Mouse (Mus musculus) adrenal gland, postnatal 25 days (tissue): ENCODE measurements at regions not wholly inside any gene's neighbourhood (a gene's known extent, or its start where the extent isn't known, plus 50 kb on each side); places are given as distances from the start of the nearest gene placed in this dataset.

Experiments
- DNase-seq: peaks from one replicate; pipeline ENCODE4 v3.0.0; 2021; ENCODE audit warnings: mixed read lengths
- microRNA-seq, 2 experiments: library from miRNA; unstranded; fragments of <30 nt; microRNA quantifications; one replicate each; pipeline ENCODE4 v1.2.0; 2021

DNA sequence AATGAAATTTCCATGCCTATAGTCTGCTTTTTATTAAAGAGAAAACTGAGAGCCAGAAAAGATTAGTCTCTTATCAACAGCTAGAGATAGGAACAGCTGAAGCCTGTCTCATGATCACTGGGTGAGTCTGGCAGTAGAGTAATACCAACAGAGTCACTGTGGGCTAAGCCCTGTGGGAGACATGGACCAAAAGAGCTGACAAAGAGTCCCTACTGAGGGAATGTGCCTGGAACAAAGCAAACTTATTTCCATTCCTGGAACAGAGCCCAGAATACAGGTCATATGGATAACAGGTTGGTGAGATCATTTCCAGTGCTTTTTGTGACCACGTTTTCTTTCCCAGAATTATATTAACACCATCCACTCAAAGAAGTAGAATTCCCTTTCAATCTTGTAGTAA is 237.4 kb downstream of the Tmsb4x start:
- DNase-seq = no peak

DNA sequence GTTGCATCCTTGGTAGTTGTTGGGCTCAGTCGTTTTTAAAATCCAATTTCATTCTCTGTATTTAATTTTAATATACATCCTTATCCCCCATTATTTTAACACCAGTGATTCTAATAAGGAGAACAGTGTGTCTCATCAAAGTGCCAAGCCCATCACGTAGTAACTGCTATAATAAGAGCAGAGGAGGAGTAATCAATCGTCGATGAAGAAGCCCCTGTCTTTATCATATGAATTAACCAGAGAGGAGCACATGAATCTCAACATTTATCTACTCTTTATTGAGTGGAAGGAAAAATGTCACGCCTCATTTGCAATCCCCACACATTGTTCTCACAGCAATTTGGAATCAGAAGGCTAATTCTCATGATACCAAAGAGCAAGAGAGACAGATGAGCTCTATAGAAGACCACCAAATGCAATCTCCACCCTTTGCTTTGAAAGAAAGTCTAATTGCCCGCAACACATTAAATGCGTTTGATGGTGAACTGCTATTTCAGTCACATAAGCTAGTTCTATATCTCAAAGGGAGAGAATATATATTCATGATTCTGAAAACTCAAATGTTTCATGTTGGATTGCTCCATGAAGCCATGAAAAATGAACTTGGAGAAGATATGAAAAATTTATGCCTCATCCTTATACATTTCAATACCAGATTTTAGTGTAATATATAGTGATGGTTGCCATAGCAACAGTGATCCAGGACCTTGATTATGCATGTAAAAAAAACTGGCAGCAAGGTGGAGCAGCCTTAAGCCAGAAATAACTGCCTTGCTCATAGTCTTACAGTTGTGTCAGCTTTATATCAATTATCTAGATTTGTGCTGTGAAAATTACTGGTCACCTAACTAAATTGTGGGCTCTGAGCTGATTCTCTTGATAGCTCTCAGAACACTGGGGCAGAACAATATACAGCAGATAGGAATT is 244.2 kb downstream of the Tmsb4x start:
- DNase-seq = no peak

DNA sequence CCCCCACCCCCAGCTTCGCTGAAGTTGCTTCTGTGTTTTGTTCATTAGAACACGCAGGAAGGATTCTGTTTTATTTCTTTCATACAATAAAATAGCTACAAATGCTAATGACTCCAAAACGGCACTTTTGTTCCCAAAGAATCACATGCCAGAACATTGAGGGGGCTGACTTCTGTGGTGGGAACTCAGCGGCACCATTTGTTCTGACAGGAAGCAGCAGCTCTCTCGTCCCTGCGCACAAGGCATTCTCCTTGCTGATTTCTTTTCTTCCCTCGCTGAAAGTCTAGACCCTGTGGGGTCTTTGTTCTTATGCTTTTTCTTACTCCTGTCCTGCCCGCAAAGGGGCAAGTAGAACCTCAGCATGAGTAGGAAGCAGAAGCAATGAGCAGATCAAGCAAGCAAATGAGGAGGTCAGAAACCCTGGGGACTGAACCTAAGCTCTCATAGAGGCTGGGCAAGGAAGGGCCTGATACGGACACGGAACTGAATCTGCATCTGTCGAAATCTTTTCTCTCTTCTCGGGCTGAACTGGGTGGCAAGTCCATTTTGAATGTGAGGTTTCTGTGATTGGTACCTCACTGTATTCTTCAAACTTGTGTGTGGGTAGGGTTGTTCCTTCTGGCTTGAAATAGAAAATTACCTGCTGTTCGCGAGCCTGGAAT is 256.5 kb downstream of the Tmsb4x start:
- no peak for DNase-seq

DNA sequence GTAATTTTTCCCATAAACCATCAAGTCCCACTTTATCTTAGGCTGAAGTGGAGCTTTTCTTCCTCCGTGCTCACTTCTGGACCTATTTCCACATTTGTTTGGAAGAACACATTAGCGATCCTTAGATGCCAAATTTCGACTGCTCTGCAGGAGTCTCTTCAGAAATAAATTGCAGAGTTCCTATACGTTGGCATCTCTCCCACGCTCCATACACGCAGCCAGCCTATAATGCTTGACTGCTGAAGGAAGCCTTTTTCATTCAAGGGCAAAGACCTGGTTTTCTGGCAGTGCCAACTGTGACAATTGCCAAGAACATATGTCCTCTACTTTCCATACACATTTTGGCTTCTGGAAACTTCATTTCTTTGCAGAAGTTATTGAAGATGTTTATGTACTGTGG is 258.1 kb downstream of the Tmsb4x start:
- no peak for DNase-seq

DNA sequence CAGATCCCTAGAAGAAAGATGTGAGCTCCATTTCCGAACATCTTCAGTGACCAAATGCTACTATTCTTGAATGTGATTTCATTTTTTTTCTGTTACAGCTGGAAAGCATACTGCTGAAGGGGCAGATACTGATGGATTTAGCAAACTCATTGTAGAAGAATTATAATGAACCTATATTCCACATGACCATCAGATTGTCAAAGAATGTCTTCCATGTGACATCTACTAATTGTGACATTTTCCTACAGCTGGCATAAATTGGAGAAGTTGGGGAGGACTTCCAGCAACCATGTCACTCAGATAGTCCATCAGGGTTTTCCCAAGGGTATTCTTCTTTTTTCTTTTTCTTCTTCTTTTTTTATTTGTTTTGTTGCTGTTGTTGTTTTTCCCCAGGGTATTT is 263.2 kb downstream of the Tmsb4x start:
- no peak for DNase-seq

DNA sequence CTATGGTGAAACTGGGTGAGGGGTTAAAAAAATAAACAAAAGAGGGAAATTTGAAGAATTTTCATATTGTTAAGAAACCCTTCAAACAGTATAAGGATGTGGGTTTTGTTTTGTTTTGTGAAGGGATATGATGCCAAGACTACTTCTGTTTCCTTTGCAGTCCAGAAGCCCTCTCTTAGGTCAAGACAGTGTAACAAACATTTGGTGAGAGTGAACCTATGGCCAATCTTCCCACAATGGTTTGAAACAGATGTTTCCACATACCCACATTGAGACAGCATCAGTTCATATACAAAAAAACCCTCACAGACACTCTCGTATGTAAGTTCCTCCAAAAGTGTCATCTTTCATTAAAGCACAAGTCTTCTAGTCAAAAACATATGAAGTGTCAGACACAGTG is 263.6 kb downstream of the Tmsb4x start:
- DNase-seq = no peak

DNA sequence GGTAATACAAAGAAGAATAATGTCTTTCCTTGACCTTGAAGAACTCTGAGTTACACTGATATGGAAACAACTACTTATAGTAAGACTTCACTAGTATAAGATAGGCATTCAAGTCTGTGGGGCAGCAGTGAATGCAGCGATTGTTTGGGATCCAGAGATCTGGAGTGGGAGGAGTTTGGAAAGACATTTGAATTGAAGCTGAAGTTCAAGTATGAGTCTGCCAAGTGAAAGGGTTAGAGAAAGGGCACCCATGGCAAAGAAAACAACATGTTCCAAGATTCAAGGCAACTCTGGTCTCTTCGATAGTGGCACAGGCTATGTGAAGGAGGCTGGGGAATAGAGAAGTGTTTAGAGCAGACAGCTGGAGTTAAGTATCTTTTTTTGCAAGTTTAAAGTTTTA is 275.3 kb downstream of the Tmsb4x start:
- DNase-seq = no peak

DNA sequence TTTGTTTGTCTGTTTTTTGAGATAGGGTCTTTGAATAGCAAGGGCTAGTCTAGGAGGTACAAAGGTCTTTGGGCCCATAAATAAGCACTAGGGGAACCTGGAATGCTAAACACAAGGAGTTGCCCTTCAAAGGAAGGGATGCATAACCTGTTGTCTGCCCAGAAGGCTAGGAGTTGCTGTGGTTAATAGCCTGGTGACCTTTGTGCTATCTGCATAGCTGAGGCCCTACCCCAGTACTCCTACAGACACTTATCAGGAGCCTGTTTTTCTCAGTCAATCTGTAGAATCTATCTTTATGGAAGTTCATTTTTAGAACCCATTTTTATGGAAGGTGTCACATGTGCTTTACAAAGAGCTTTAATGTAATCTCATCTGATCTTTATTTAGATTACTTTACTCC is 276.6 kb downstream of the Tmsb4x start:
- DNase-seq = no peak

DNA sequence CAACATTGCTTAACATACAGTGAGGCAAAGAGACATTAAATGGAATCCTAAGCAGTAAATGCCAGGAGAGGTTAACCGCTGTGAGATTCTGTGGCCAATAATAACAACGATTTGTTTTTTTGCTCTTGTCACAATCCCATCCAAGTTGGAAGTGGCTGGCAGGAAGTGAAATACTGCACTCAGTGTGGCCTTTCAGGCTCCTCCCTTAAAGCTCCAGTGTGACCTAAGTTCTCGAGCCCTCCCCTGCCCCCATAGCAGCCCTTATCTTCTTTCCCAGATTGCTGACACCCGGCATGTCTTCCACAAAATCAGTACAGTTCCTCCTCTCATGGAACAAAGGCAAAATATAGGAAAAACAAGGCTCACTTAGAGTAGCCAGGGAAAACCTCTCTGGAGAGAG is 278.1 kb downstream of the Tmsb4x start:
- DNase-seq = no peak

DNA sequence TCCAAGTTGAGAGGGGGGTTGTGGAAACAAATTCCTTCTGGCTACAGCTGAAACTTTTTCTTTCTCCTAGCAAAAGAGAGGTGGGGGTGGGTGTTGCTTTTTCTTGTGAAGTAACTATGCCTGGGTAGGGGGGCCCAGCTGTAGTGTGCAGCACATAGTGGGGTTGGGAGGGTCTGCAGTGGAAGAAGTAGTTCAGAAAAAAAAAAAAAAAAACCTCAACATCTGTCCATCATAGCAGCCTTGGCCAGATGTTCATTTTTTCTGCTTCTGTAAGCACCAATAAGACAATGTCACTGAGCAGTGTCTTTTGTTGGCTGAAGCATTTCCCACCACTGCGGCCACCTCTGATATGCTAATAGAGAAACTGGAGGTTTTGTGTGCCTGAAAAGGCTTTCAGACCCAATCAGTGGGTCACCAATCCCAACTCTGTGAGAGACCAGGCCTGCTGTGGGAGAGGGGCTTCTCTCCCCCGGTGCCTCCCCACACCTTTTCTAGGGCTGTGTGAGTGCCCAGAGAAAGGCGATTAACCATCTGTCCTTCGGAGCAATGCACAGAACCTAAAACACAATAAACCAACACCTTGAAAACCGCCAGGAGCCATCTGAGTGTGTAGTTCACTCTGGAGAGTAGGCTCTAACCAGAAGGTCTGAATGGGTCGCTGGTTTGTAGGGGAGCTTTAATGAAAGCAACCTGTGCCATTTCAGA is 279.2 kb downstream of the Tmsb4x start:
- DNase-seq = no peak

DNA sequence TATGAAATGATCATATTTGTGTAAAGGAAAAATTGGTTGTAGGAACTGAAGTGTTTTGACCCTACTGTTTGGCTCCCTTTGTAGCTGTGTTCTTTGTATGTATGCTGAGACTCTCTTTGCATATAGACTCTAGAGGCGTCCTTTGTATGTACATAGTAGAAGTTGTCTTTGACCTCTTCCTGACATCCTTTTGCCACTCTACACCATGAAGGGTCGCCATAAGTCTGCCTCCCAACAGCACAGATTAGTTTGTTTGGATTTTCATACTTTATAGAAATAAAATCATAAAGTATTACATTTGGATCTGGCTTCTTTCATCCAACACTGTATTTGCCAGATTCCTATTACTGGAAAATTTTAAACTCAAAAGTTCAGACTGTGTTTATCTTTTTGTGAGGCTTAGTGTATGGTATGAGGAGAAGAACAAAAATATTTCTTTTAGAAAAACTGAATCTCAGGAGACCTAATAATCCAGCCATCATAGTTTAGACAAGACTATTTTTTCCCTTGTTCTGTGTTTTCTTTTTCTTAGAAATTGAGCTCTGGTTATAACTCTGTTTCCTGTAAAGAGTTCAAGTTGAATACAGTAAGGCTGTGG is 293.7 kb downstream of the Tmsb4x start:
- no peak for DNase-seq

DNA sequence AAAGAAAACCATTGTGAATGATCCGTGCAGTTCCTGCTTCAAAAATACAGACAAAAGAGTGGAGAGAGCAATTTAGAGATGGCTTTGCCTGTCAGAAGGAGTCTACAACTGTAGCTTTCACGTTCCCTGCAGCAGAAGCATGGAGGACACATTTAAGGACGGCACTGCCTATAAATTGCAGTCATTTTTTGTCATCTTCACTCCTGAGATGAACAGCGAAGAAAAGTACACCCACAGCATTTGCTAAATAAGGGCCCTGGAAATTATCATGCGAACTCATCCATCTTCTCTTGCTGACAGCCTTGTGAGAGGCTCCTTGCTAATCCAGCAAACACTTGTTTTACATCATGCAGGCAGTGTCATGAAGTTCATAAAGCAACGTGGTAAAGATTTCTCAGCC is 302.5 kb downstream of the Tmsb4x start:
- DNase-seq = no peak

DNA sequence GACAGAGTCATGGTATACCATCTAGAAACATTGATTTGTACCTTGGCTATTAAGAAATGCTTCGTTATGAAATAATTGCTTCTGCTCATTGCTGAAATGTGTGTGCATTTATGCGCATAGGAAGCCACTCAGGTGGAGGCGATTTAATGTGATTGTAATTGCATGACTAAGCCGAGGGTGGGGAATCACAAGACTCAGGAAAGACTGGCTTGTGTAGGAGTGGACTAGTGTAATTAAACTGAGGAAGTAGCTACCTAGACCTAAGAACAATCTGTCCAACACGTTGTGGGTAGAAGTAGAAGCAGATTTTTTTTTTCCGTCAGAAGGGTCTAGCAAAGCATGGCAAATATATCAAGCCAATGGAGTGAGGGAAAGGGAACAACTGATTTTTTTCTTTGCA is 308.4 kb downstream of the Tmsb4x start:
- DNase-seq = no peak

DNA sequence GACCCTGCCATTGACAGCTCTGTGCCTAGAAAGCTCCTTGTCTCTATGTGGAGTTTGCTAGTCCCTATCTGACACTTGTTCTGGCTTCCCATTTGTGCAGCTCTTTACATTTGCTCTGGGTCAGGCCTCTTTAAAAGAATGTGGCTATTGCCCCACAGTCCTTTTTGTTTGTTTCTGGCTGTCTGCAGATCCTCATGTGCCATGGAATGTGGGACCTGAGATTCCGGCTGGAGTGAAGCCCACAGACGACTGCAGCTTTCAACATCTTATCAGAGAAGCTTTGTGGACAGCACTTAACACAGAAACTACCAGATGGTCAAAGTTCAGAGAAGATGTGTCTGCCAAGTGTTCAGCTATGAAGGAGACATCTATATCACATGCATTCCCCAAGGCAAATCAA is 309.7 kb upstream of the Egfl6 start:
- no peak for DNase-seq

DNA sequence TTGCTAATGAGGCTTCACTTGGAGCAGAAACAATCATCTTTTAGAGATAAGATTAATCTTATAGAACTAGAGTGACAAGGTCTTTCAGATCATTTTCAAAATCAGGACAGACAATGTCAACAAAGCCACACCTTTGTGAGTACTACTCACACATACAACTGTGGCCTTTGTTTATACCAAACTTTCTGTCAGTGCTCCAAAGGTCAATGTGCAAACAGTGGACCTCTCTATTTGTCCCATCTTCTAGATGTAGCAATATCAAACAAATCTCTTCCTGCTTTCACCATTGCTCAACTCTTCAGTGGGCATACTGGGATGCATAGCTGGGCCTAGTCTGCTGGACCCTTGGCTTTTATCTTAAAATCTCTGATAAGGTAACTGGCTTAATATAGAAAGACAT is 300.9 kb upstream of the Egfl6 start:
- no peak for DNase-seq

DNA sequence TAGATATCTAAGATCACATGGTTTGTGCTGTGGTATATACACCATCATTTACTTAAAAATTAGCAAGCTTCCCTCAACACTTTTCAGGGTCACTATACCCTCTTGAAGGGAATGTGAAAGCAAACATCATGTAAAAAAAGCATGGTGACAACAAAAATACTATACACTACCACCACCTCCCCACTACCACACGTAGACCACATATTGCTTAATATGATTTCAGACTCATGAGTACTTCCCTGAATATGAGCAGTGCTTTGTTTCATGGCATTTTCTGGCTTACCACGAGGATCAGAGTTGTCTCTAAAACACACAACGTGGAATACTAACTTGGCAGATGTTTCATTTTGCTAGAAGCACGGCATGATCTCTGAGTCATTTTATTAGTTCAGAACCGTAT is 284.0 kb upstream of the Egfl6 start:
- DNase-seq = no peak

DNA sequence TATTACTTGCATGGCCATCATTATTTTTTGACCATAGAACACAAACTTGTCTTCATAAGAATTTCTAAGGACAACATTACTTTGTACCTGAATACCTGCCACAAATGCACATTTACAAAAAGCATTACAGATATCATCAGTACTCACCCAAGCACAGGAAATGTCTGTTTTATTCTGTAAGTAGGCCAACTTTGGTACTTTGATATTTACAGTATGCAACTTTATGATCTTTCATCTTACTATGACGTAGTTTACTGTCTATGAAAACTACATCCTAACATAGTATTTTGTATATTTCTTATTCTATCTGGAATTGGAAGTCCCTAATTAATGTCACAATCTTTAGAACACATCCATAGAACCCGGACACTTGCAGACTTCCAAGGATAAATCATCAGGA is 282.2 kb upstream of the Egfl6 start:
- no peak for DNase-seq

Small RNA genes lying in the stretch of these regions (microRNA-seq; reads per million reads assigned to microRNA genes)
- gene Gm22368 (0 reads per million in 2 experiments), gene Gm44376 (0 reads per million in 2 experiments)
